ENCODE assay signal across 27 mouse cellular contexts in the genomic region with DNA sequence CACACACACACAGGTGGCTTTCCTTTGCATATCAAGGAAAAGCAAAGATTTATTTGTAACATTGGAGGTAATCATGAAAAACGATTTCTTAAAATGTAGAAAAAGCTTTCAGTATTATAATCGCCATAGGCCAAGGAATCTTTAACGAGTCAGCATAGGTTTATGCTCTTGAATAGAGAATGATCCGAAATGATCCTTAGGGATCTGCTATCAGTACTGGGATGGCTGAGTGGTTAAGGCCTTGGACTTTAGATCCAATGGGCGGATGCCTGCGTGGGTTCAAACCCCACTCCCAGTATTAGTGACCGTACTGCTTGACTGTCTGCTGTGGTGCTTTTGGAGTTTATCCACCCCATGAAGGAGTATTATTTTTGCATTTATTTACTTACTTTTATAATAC. TPM values are rescaled to one million over a fixed set of nuclear protein-coding genes. Genes with fewer than 3 reads are reported as not detected.
DNase-seq lines count a peak whose midpoint lies in the region; ATAC-seq lines count a peak whose summit lies in the region.
"Had no signal": no experiment of that assay in that cellular context is flagged by ENCODE, and none has a peak within 500 bp of the region (broad histone marks: within the 10 kb centered on the region; RNA-seq: fewer than 3 reads in every experiment).

No protein-coding gene starts in this region.

- no peak for ATAC-seq in neural tube, embryonic 11.5 days (ENCODE audit: insufficient read depth, low FRiP score, low TSS enrichment)
- no peak for ATAC-seq in neural tube, embryonic 15.5 days (ENCODE audit: low FRiP score)
- ATAC-seq: forebrain, embryonic 15.5 days; intestine, postnatal 0 days had no signal

- H3K9me3 ChIP-seq in neural tube, embryonic 11.5 days (ENCODE audit: control insufficient read depth, low read length) = no peaks in the 10 kb centered on the region
- H3K9me3 ChIP-seq in neural tube, embryonic 15.5 days (replicated peaks) = no peaks in the 10 kb centered on the region
- H3K9me3 ChIP-seq: forebrain, embryonic 10.5 days; forebrain, embryonic 15.5 days; G1E; heart, embryonic 10.5 days; hindbrain, embryonic 12.5 days; hindbrain, embryonic 15.5 days had no signal

- H3K4me2 ChIP-seq in neural tube, embryonic 11.5 days (ENCODE audit: low read depth) = no peak overlapping the region
- no peak overlapping the region for H3K4me2 ChIP-seq in neural tube, embryonic 15.5 days
- H3K4me2 ChIP-seq: forebrain, embryonic 15.5 days; hindbrain, embryonic 12.5 days; hindbrain, embryonic 15.5 days had no signal

- H3K36me3 ChIP-seq in neural tube, embryonic 11.5 days (ENCODE audit: control insufficient read depth, insufficient read depth, low read length) = no peaks in the 10 kb centered on the region
- H3K36me3 ChIP-seq in neural tube, embryonic 15.5 days = no peaks in the 10 kb centered on the region
- H3K36me3 ChIP-seq: forebrain, embryonic 10.5 days; forebrain, embryonic 15.5 days; G1E; heart, embryonic 10.5 days; hindbrain, embryonic 12.5 days; hindbrain, embryonic 15.5 days had no signal

- H3K27me3 ChIP-seq in neural tube, embryonic 11.5 days (ENCODE audit: control insufficient read depth, insufficient read depth, low read length) = no peaks in the 10 kb centered on the region
- no peaks in the 10 kb centered on the region for H3K27me3 ChIP-seq in neural tube, embryonic 15.5 days (replicated peaks)
- H3K27me3 ChIP-seq: forebrain, embryonic 15.5 days; hindbrain, embryonic 15.5 days had no signal

- H3K9ac ChIP-seq in neural tube, embryonic 11.5 days (ENCODE audit: low read length) = no peak overlapping the region
- no peak overlapping the region for H3K9ac ChIP-seq in neural tube, embryonic 15.5 days (replicated peaks)
- H3K9ac ChIP-seq: forebrain, embryonic 15.5 days; hindbrain, embryonic 12.5 days; hindbrain, embryonic 15.5 days had no signal

- peak; percentile 3 for DNase-seq in embryo, embryonic 10 days (ENCODE audit: low spot score)
- DNase-seq in embryo, embryonic 10.5 days (ENCODE audit: low spot score) = no peak
- peak; percentile 4 for DNase-seq in neural tube, embryonic 11.5 days (ENCODE audit: low spot score)
- DNase-seq in R1 (ENCODE audit: low read depth, low spot score) = peak; percentile 71
- no peak for DNase-seq in ovary, adult 18-20 months (ENCODE audit: low spot score)
- no peak for DNase-seq in B cell, adult 2 months
- DNase-seq: adrenal gland, postnatal 10 days; adrenal gland, postnatal 36 days; cerebellum, adult 11 months; cerebellum, adult 2 months; cerebellum, adult 9-11 months; cerebellum, postnatal 25 days; gastrocnemius, postnatal 25 days; heart, adult 2 months had no signal

- H3K4me1 ChIP-seq in neural tube, embryonic 11.5 days (ENCODE audit: control insufficient read depth, insufficient read depth, low read length) = peaks cover 5% of the 10 kb centered on the region; the same call in 1 of the 2 replicates
- H3K4me1 ChIP-seq in neural tube, embryonic 15.5 days = peaks cover 5% of the 10 kb centered on the region; the same call in 1 of the 2 replicates
- H3K4me1 ChIP-seq: forebrain, embryonic 15.5 days; hindbrain, embryonic 15.5 days had no signal

- H3K27ac ChIP-seq in neural tube, embryonic 11.5 days (ENCODE audit: low read depth, low read length) = no peak overlapping the region
- no peak overlapping the region for H3K27ac ChIP-seq in neural tube, embryonic 15.5 days (replicated peaks)
- H3K27ac ChIP-seq: forebrain, embryonic 10.5 days; forebrain, embryonic 15.5 days; heart, adult 2 months; heart, embryonic 10.5 days; hindbrain, embryonic 12.5 days; hindbrain, embryonic 15.5 days had no signal

- H3K4me3 ChIP-seq in neural tube, embryonic 11.5 days (ENCODE audit: low read depth, low read length) = no peak overlapping the region
- no peak overlapping the region for H3K4me3 ChIP-seq in neural tube, embryonic 15.5 days (replicated peaks)
- H3K4me3 ChIP-seq: forebrain, embryonic 10.5 days; forebrain, embryonic 15.5 days; heart, adult 2 months; heart, embryonic 10.5 days; hindbrain, embryonic 12.5 days; hindbrain, embryonic 15.5 days had no signal

- WGBS in neural tube, embryonic 11.5 days = 93% methylated on average over 7 of the region's 7 CpGs
- 97% methylated on average over 7 of the region's 7 CpGs for WGBS in neural tube, embryonic 15.5 days

RNA-seq across cellular contexts. Expression of a gene that starts 8.3 kb away (rescaled TPM):
- polyA plus RNA-seq in neural tube, embryonic 11.5 days (2014; fragmentation: Nextera tagmentation; extraction: Ambion mirVana) = 2.2 and 2.6 TPM in 2 replicates
- polyA plus RNA-seq in neural tube, embryonic 15.5 days (2015; fragmentation: Nextera tagmentation; extraction: Ambion mirVana) = 0.56 and 1.8 TPM in 2 replicates
- polyA plus RNA-seq: cerebellum, adult 2 months; heart, adult 2 months had no signal

RNA-seq across cellular contexts. Expression of a gene that starts 8.6 kb away (rescaled TPM):
- polyA plus RNA-seq in neural tube, embryonic 11.5 days (2014; fragmentation: Nextera tagmentation; extraction: Ambion mirVana) = 11.7 and 14.0 TPM in 2 replicates
- 4.1 TPM in 1 of 2 replicates, not detected in the other for polyA plus RNA-seq in neural tube, embryonic 15.5 days (2015; fragmentation: Nextera tagmentation; extraction: Ambion mirVana)
- polyA plus RNA-seq: cerebellum, adult 2 months; heart, adult 2 months; heart, embryonic 14.5 days; intestine, embryonic 14.5 days had no signal

RNA-seq across cellular contexts. Expression of a gene that starts 12.4 kb away (rescaled TPM):
- polyA plus RNA-seq in neural tube, embryonic 11.5 days (2014; fragmentation: Nextera tagmentation; extraction: Ambion mirVana) = 228 and 229 TPM in 2 replicates
- 20.1 and 38.6 TPM in 2 replicates for polyA plus RNA-seq in neural tube, embryonic 15.5 days (2015; fragmentation: Nextera tagmentation; extraction: Ambion mirVana)

RNA-seq across cellular contexts. Expression of a gene that starts 14.4 kb away (rescaled TPM):
- 20.3 and 20.8 TPM in 2 replicates for polyA plus RNA-seq in neural tube, embryonic 11.5 days (2014; fragmentation: Nextera tagmentation; extraction: Ambion mirVana)
- 3.9 and 10.2 TPM in 2 replicates for polyA plus RNA-seq in neural tube, embryonic 15.5 days (2015; fragmentation: Nextera tagmentation; extraction: Ambion mirVana)

RNA-seq across cellular contexts. Expression of a gene that starts 14.7 kb away (rescaled TPM):
- polyA plus RNA-seq in neural tube, embryonic 11.5 days (2014; fragmentation: Nextera tagmentation; extraction: Ambion mirVana) = not detected in 2 replicates
- 1.5 TPM in 1 of 2 replicates, not detected in the other for polyA plus RNA-seq in neural tube, embryonic 15.5 days (2015; fragmentation: Nextera tagmentation; extraction: Ambion mirVana)
- polyA plus RNA-seq: cerebellum, adult 2 months; embryonic facial prominence, embryonic 14.5 days; forebrain, embryonic 10.5 days; gonadal fat pad, adult 2 months; heart, adult 2 months; heart, embryonic 10.5 days; heart, embryonic 14.5 days; heart, postnatal 0 days; hindbrain, embryonic 15.5 days; intestine, embryonic 14.5 days; intestine, postnatal 0 days had no signal

Comparison
In these comparisons a context has a peak if more than half of its experiments do, and no peak if none do; other contexts are left out.
1. DNase-seq: peak in embryo, embryonic 10 days (single experiment), neural tube, embryonic 11.5 days (single experiment) and R1 (single experiment); none in embryo, embryonic 10.5 days (single experiment), ovary, adult 18-20 months (single experiment) and B cell, adult 2 months (0 of 2).